18 mouse cellular contexts compared by ENCODE assay signal in genomic region chr1:153918521-153919206, GRCm38 (mm10). TPM values are rescaled to one million over a fixed set of nuclear protein-coding genes. Genes with fewer than 3 reads are reported as not detected.
DNase-seq lines count a peak whose midpoint lies in the region; ATAC-seq and TF ChIP-seq lines count a peak whose summit lies in the region.
"Had no signal": no experiment of that assay in that cellular context is flagged by ENCODE, and none has a peak within 500 bp of the region (broad histone marks: within the 10 kb centered on the region; RNA-seq: fewer than 3 reads in every experiment).

No protein-coding gene starts in this region.

- H3K27ac ChIP-seq in gastrocnemius, adult 2 months, result peak overlapping the region; percentile 41
- no peak overlapping the region for H3K27ac ChIP-seq in lung, postnatal 0 days (ENCODE audit: low read length)
- H3K27ac ChIP-seq: midbrain, embryonic 12.5 days had no signal

- no peaks in the 10 kb centered on the region for H3K27me3 ChIP-seq in lung, postnatal 0 days (replicated peaks; ENCODE audit: insufficient read depth, low read length)
- H3K27me3 ChIP-seq: midbrain, embryonic 12.5 days had no signal

- H3K9ac ChIP-seq in lung, postnatal 0 days (replicated peaks; ENCODE audit: low read depth), result no peak overlapping the region
- H3K9ac ChIP-seq: forebrain, postnatal 0 days; midbrain, embryonic 12.5 days had no signal

- H3K4me2 ChIP-seq in lung, postnatal 0 days (replicated peaks; ENCODE audit: low read depth, low read length), result no peak overlapping the region
- H3K4me2 ChIP-seq: midbrain, embryonic 12.5 days had no signal

- peak; percentile 23; the same call in 1 of the 2 replicates for ATAC-seq in lung, postnatal 0 days
- no peak for ATAC-seq in CD4-positive, CD25-positive, alpha-beta regulatory T cell, adult 4 months
- ATAC-seq: forebrain, postnatal 0 days; inflammation-experienced regulatory T-cells, adult 6 months had no signal

- no peak for TF ChIP-seq EP300 in lung, postnatal 0 days (IDR thresholded peaks at IDR 0.05)

- H3K9me3 ChIP-seq in lung, postnatal 0 days (ENCODE audit: low read length), result no peaks in the 10 kb centered on the region
- H3K9me3 ChIP-seq: midbrain, embryonic 12.5 days had no signal

- no peak overlapping the region for H3K4me3 ChIP-seq in gastrocnemius, adult 2 months
- H3K4me3 ChIP-seq in lung, postnatal 0 days (ENCODE audit: low read depth, low read length), result no peak overlapping the region
- H3K4me3 ChIP-seq: erythroblast, embryonic 14.5 days; midbrain, embryonic 12.5 days had no signal

- intact Hi-C loops in gastrocnemius, adult 2 months (cut with DNase I), result no loop called here
- intact Hi-C loops in gastrocnemius, postnatal 36 days (cut with DNase I), result loop anchor here (5.0 kb wide), 1 partner anchor 114 kb away; no protein-coding TSS in a partner anchor

- 67% methylated on average over 3 of the region's 3 CpGs for WGBS in lung, postnatal 0 days

- DNase-seq in gastrocnemius, adult 2 months, result no peak
- no peak for DNase-seq in gastrocnemius, postnatal 36 days
- DNase-seq in lung, postnatal 0 days (ENCODE audit: low spot score), result no peak
- DNase-seq in lung, postnatal 4 days, result no peak
- peak; percentile 26 for DNase-seq in kidney, postnatal 10 days
- DNase-seq in adrenal gland, postnatal 10 days, result no peak
- DNase-seq in cerebellum, postnatal 14 days, result no peak
- DNase-seq: cerebellum, adult 11-12 months; forebrain, postnatal 0 days; left cerebral cortex, postnatal 4 days had no signal

- no peaks in the 10 kb centered on the region for H3K4me1 ChIP-seq in lung, postnatal 0 days (ENCODE audit: insufficient read depth, low read depth, low read length)
- H3K4me1 ChIP-seq: midbrain, embryonic 12.5 days had no signal

- no peak for TF ChIP-seq CTCF in gastrocnemius, adult 2 months (IDR thresholded peaks at IDR 0.05)
- TF ChIP-seq CTCF in lung, postnatal 0 days (IDR thresholded peaks at IDR 0.05), result no peak

- H3K36me3 ChIP-seq in lung, postnatal 0 days (ENCODE audit: insufficient read depth, low read length), result no peaks in the 10 kb centered on the region
- H3K36me3 ChIP-seq: midbrain, embryonic 12.5 days had no signal

RNA-seq across cellular contexts. Expression of gene Teddm2, which starts 18.6 kb away (rescaled TPM):
- total RNA-seq in gastrocnemius, adult 2 months (2021), result 1 to 10 TPM; 1.6 to 4.4 TPM
- 1 to 10 TPM; 1.6 to 2.9 TPM for total RNA-seq in gastrocnemius, postnatal 36 days (2021)
- polyA plus RNA-seq in lung, postnatal 0 days (2015; fragmentation: Nextera tagmentation; extraction: Ambion mirVana), result 0.62 and 0.98 TPM in 2 replicates
- polyA plus RNA-seq in CD4-positive, CD25-positive, alpha-beta regulatory T cell, adult 4 months (2017; shearing (Covaris generic)), result under 1 TPM; 0.38 to 0.81 TPM
- under 1 TPM; 0.36 to 0.45 TPM for total RNA-seq in adrenal gland, postnatal 10 days (2021)

RNA-seq across cellular contexts. Expression of gene Glul, which starts 18.9 kb away (rescaled TPM):
- 100 to 1,000 TPM; 501 to 689 TPM for total RNA-seq in gastrocnemius, adult 2 months (2021)
- total RNA-seq in gastrocnemius, postnatal 36 days (2021), result 100 to 1,000 TPM; 354 to 444 TPM
- 179 and 283 TPM in 2 replicates for polyA plus RNA-seq in lung, postnatal 0 days (2015; fragmentation: Nextera tagmentation; extraction: Ambion mirVana)
- polyA plus RNA-seq in CD4-positive, CD25-positive, alpha-beta regulatory T cell, adult 4 months (2017; shearing (Covaris generic)), result 10 to 100 TPM; 29.7 to 36.7 TPM
- 100 to 1,000 TPM; 423 to 903 TPM for total RNA-seq in adrenal gland, postnatal 10 days (2021)

RNA-seq across cellular contexts. Expression of gene Teddm1a, which starts 27.1 kb away (rescaled TPM):
- not detected for total RNA-seq in gastrocnemius, adult 2 months (2021)
- total RNA-seq in gastrocnemius, postnatal 36 days (2021), result not detected
- not detected in 2 replicates for polyA plus RNA-seq in lung, postnatal 0 days (2015; fragmentation: Nextera tagmentation; extraction: Ambion mirVana)
- under 1 TPM in 1 of 2 experiments, not detected in 1; 0.48 TPM for polyA plus RNA-seq in CD4-positive, CD25-positive, alpha-beta regulatory T cell, adult 4 months (2017; shearing (Covaris generic))
- total RNA-seq in adrenal gland, postnatal 10 days (2021), result not detected
- total RNA-seq: adrenal gland, postnatal 36 days; ES-E14; forebrain, postnatal 0 days; left cerebral cortex, postnatal 4 days had no signal
- polyA plus RNA-seq: erythroblast, embryonic 14.5 days; midbrain, embryonic 12.5 days; spleen, adult 2 months; testis, adult 2 months had no signal

RNA-seq across cellular contexts. Expression of gene Teddm1b, which starts 44.5 kb away (rescaled TPM):
- not detected for total RNA-seq in gastrocnemius, adult 2 months (2021)
- not detected for total RNA-seq in gastrocnemius, postnatal 36 days (2021)
- 0.07 and 0.11 TPM in 2 replicates for polyA plus RNA-seq in lung, postnatal 0 days (2015; fragmentation: Nextera tagmentation; extraction: Ambion mirVana)
- under 1 TPM in 1 of 2 experiments, not detected in 1; 0.20 TPM for polyA plus RNA-seq in CD4-positive, CD25-positive, alpha-beta regulatory T cell, adult 4 months (2017; shearing (Covaris generic))
- not detected for total RNA-seq in adrenal gland, postnatal 10 days (2021)
- total RNA-seq: adrenal gland, postnatal 36 days; forebrain, postnatal 0 days; left cerebral cortex, postnatal 4 days had no signal
- polyA plus RNA-seq: erythroblast, embryonic 14.5 days; spleen, adult 2 months; testis, adult 2 months had no signal
